Mouse (Mus musculus) layer of hippocampus, adult 18-20 months (tissue): ENCODE measurements around the gene Zan. TPM values are rescaled to one million over a fixed set of nuclear protein-coding genes. Genes with fewer than 3 reads are reported as not detected.

Source experiments
- DNase-seq, 2 experiments: peaks; one replicate each; pipeline ENCODE4 v3.0.0; 2022; ENCODE audit warnings: low spot score in 2 of 2
- long read RNA-seq: library from polyadenylated mRNA; stranded (forward); transcript quantifications from one replicate; pipeline ENCODE4 v2.0.0, GENCODE M21; 2021
- total RNA-seq, 2 experiments: library from RNA; stranded (reverse); gene quantifications; 2 replicates each; pipeline ENCODE4 v1.2.3; 2021

Zan gene
- under 1 TPM; 0.15 to 0.33 TPM for total RNA-seq
- long read RNA-seq, result 0 reads

DNA sequence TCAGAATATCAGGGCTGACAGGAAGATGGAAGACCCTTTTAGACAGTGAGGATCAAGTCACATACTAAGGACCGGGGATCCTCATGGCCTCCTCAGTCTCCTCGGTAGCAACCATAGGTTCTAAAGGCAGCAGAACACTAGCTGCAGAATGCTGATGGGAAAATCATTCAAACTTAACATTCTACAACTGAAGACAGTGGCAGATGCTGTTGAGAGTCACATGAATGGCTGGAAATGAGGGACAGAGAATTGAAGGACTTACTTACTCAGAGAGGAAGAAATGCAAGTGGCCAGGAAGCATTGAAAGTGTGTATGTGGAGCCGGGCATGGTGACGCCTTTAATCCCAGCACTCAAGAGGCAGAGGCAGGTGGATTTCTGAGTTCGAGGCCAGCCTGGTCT is at the start of gene Zan:
TSS of gene Zan (minus strand) at position 101 of the 400 bp plus-strand sequence.
- DNase-seq, result no peak

DNA sequence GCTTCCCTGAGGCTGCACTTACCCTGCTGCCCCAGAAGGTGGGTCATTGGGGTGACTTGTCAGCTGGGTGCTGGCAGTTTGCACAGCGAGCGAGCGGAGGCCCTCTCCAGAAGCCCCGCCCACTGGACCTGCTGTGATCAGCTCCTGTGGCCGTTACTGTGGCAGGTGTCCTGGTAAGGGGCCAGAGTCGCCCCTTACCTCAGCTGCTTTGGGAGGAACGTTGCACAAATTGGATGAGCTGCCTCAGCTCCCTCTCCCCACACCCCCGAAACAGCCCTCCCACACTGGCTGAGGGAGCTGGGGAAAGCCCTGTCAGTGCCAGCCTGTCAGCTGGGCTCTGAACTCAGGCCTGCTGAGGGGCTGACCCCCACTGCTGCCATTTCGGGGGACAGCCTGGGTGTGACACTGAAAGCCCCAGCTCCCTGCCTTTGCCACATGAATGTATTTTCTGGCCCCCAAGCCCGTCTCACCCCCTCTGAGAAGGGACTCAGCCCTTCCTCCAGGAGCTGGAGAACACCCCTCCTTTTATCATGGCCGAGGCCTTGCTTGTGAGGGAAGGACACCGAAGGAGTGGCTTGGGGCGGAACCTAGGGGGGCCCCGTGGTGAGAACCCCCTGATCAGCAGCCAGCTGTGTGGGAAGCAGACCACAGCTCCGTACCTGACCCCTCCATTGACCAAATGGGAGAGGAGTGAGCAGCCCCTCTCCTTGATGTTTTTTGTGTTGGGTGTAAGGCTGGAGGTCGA is 49.5 kb upstream of the Zan start:
- DNase-seq, result no peak

GRCm38 (mm10) chr5:137525511-137525910 is 48.6 kb upstream of the Zan start:
- DNase-seq, result no peak

- no peak for DNase-seq
These were observed 47.8 kb upstream of the Zan start for GRCm38 (mm10) chr5:137524671-137525070.

GRCm38 (mm10) chr5:137524251-137524515 is 47.3 kb upstream of the Zan start:
- DNase-seq, result no peak

- DNase-seq, result no peak
These were observed 46.8 kb upstream of the Zan start for GRCm38 (mm10) chr5:137523396-137524250.

DNA sequence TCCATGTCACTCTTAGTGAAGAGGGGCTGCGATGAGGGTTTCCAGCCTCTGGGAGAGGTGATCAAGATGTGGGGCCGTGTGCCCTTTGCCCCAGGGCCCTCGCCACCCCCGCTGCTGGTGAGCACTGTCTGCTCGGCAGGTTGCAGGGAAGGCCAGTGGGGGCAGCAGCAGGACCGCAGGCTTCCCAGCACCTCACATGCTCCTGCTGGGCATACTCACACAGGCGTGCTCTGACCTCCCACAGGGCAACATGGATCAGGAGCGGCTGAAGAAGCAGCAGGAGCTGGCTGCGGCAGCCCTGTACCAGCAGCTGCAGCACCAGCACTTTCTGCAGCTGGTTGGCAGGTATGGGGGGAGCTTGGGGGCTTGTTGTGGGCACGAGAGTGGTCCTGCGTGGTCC is 45.8 kb upstream of the Zan start:
- DNase-seq, result no peak

DNA sequence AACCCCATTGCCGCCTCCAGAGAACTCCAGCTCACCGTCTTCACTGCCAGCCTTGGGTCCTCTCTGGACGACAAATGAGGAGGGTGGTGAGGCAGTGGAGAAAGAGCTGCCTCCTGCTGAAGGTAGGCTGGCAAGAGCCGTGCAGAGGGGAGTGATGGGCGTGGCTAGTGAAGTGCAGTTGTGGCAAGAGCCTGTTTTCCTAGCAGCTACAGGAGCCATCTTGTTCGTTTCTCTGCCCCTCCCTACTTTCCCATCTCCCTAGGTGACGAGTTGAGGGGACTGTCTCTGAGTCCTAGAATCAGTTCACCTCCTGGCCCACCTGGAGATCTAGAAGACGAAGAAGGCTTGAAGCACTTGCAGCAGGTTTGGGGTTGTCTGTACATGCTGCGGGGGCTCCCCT is 45.0 kb upstream of the Zan start:
- no peak for DNase-seq

DNA sequence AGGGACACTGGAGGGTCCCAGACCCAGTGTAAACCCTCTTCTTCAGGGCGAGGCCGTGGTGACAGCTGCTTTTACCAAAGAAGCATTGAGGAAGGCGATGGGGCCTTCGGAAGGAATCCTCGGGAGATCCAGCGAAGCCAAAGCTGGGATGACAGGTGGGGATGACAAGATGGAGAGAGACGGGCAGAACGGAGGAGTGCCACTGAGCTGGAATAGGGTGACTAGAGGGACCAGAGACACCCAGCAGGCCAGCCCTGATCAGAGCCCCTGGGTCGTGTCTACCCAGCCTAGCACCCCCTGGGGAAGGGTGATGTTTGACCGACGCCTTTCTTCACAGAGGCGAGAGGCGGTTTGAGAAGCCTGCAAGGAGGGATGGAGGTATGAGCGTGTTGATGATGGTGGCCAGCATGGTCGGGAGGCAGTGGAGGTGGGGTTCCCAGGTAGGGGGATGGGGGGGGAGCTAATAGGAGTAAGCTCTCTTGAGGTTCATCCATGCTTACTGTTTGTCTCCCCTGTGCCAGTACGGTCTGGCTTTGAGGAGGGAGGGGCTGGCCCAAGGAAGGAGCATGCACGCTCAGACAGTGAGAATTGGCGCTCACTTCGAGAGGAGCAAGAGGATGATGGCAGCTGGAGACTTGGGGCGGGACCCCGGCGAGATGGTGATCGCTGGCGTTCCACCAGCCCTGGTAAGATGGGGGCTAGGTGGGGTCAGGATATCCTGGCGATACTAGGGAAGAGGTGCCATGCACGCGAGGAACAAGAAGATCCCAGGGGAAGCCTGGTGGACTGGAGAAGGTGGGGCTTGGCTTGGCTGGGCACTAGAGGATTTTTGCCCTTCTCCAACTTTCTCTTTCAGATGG is 43.1 kb upstream of the Zan start:
- no peak for DNase-seq

GRCm38 (mm10) chr5:137518436-137518835 is 41.6 kb upstream of the Zan start, which contains the start of gene Gigyf1:
Gene Gigyf1, plus strand, starts transcription at chr5:137518548.
- DNase-seq, result no peak

- DNase-seq, result no peak
These were observed 37.9 kb upstream of the Zan start for GRCm38 (mm10) chr5:137514811-137515210.

DNA sequence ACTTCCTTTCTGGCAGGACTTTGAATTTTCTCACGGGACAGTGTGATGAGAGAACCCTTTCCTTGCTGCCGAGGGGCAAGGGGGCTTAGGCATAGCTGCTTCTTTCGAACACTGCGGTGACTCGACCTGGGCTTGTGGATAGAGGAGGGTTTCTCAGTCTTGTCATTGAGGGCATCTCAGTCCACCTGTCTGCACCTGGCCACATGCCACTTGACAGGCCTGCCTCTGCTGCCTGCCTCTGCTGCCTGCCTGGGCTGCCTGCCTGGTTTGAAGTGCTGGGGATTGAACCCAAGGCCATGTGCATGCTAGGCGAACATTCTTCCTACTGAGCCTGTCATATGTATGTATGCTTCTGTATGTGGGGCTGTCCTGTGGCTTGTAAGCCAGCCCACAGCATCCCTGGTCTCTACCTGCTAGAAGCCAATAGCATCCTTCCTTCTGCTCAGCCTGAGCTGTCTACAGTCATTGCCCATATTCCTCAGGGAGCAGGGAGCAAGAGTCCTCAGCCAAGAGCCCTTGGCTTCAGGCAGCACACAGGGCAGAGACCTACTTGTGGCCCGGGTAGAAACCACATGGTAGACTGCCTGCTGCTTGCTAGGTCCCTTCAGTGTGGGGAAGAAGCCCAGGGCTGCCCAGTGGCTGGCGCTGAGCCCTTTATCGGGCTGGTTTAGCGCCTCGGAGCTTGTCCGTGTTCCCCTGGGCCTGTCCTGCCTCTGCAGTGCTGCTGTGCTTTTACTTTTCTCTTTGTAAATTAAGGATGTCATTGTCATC is 37.3 kb upstream of the Zan start:
- no peak for DNase-seq

GRCm38 (mm10) chr5:137512847-137513794 is 36.3 kb upstream of the Zan start:
- DNase-seq, result no peak

DNA sequence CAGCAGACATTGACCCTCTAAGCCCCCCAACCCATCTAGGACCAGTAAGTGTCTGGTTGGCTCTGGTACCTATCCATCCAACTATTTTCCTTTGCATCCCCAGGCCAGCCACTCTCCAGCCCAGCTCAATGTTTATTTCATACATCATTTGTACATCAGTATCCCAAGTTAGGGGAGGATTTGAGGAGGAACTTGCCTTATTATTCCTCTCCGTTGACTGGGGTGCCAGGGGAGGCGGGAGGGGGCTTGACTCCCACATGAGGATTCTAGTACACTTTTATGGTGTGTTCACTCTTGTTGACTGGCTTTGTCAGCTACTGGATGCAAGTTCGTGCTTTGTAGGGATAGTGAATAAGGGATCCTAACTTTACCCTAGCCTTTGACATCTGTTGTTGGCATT is 34.8 kb upstream of the Zan start:
- DNase-seq, result no peak

- no peak for DNase-seq
These were observed 33.9 kb upstream of the Zan start for GRCm38 (mm10) chr5:137510573-137511390.

DNA sequence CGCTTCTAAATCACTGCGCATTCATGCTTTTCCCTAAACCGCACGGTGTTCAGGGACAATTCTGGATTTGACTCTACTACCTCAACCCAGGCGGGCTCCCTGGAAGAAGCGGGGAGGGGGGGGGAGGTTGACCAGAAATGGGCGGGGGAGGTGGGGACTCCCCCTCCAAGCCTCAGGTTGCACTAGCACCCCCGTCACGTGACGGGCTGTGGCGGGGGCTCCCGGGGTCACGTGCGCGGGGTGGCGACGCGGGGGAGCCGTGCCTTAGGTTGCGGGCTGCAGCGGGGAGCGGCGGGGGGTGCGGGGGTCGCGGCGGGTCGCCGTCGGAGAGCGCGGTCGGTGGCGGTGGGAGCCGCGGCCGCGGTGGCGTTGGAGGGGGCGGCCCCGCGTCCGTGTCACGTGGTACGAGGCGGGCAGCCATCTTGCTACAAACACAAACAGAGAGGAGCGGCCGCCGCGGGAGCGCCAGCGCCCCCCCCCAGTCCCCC is 33.2 kb upstream of the Zan start:
- peak; percentile 74 to 89 for DNase-seq

DNA sequence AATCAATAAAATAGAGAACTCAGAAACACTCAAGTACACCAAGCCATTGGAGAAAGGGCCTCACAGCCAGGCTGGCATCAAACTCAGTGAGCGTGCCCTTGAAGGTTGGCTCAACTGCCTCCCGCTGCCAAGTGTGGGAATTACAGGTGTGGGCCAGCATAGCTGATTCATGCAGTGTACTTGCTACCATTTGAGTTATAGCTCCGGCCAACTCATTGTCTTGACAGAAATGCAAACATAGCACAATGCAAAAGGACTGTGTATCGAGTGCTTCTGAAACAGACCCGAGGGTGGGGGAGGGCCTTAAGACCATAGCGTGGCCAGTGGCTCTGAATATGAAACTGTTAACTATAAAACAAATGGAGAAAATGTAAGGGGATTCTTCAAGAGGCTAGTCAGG is 27.2 kb upstream of the Zan start:
- no peak for DNase-seq

DNA sequence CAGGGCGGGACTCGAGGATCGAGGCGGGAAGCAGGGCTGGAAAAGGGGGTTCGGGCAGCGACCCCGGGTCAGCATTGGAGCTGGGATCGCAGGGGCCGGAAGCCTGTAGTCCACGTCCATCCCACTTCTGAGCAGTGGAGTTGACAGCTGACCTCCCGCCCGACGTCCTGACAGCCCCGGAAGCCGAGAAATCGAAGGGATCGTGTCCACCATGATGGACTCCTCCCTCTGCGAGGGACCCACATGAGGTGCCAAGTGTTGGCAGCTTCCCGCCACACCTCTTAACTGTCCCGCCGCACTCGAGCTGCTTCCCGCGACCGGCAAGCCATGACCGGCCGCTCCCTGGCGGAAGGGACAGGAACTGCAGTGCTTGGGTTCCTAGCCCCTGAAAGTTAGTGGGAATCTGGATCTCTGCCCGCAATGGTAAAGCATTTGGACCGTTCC is 25.8 kb upstream of the Zan start:
- DNase-seq, result peak in 1 of 2 experiments; percentile 77
